Mouse (Mus musculus): ENCODE measurements around the gene Casp14.

GRCm38 (mm10) chr10:78664546-78664945 lies 53.5 kb downstream of the Casp14 start:
- TF ChIP-seq CTCF (conservative IDR thresholded peaks at IDR 0.05; ENCODE audit: low read length): no peak
- no peak for TF ChIP-seq NANOG (IDR thresholded peaks at IDR 0.05; ENCODE audit: borderline replicate concordance, low read length)
- TF ChIP-seq POU5F1 (IDR thresholded peaks at IDR 0.05; ENCODE audit: borderline replicate concordance, low read length): no peak

All from E14TG2a.4 (cell line).